Mouse (Mus musculus) embryonic facial prominence, embryonic 10.5 days (tissue): Measurements from ENCODE around the gene Olfr770. TPM values are rescaled to one million over a fixed set of nuclear protein-coding genes. Genes with fewer than 3 reads are reported as not detected.
"Not testable (repeated sequence)": the region's sequence is repeated elsewhere in the genome, so short reads cannot be mapped to it uniquely, and the experiment has no call there.

Source experiments
- DNase-seq: peaks from one replicate; pipeline ENCODE4 v3.0.0-alpha.2; 2017; ENCODE audit warnings: low spot score
- H3K27ac ChIP-seq: fragments of 300-500 bp; sonication (generic); replicated peaks from 2 replicates; pipeline ENCODE4 v1.5.1; 2016; ENCODE audit warnings: mild to moderate bottlenecking
- H3K27me3 ChIP-seq: fragments of 300-500 bp; sonication (generic); replicated peaks from 2 replicates; pipeline ENCODE4 v1.6.1; 2016; ENCODE audit warnings: low read depth, mild to moderate bottlenecking; ENCODE audit not compliant: poor library complexity, severe bottlenecking
- H3K36me3 ChIP-seq: fragments of 300-500 bp; sonication (generic); replicated peaks from 2 replicates; pipeline ENCODE4 v1.6.1; 2016; ENCODE audit warnings: mild to moderate bottlenecking, moderate library complexity
- H3K4me1 ChIP-seq: fragments of 300-500 bp; sonication (generic); 2 replicates; pipeline ENCODE4 v1.6.1; 2016
- H3K4me3 ChIP-seq: fragments of 300-500 bp; sonication (generic); 2 replicates; pipeline ENCODE4 v1.5.1; 2016; ENCODE audit warnings: mild to moderate bottlenecking, moderate library complexity
- H3K9me3 ChIP-seq: fragments of 300-500 bp; sonication (generic); 2 replicates; pipeline ENCODE4 v1.6.1; 2016; ENCODE audit warnings: mild to moderate bottlenecking
- WGBS: fragments of 180-500 bp; shearing (Covaris S2); methylation state at CpG from one replicate; pipeline ENCODE4 v1.1.7; 2016; 5-methylcytosine and 5-hydroxymethylcytosine counted together
- polyA plus RNA-seq: library from polyadenylated mRNA; unstranded; fragments of >200 nt; fragmentation: Nextera tagmentation; extraction: Ambion mirVana; gene quantifications from 2 replicates; pipeline ENCODE4 v1.2.1, GENCODE M21; 2016

Gene Olfr770
- not detected in 2 replicates for polyA plus RNA-seq

- WGBS, result 87% methylated on average over 2 of the region's 2 CpGs
- DNase-seq, result no peak
- no peaks in the 10 kb centered on the region for H3K36me3 ChIP-seq
- no peaks in the 10 kb centered on the region for H3K27me3 ChIP-seq
- H3K9me3 ChIP-seq, result no peaks in the 10 kb centered on the region
- no peak within 1 kb of the TSS for H3K27ac ChIP-seq
- no peaks in the 10 kb centered on the region for H3K4me1 ChIP-seq
- H3K4me3 ChIP-seq, result no peak within 1 kb of the TSS
Measured at GRCm38 (mm10) chr10:129138898-129139297, at the start of gene Olfr770. TSS of gene Olfr770 (minus strand) at chr10:129138998.

GRCm38 (mm10) chr10:129187319-129187718 is 48.5 kb upstream of the Olfr770 start, which contains the start of gene Olfr773:
TSS of gene Olfr773 (minus strand) at chr10:129187419.
- H3K4me3 ChIP-seq, H3K36me3 ChIP-seq, H3K27ac ChIP-seq, H3K9me3 ChIP-seq, H3K4me1 ChIP-seq, H3K27me3 ChIP-seq, DNase-seq: not testable (repeated sequence)

GRCm38 (mm10) chr10:129177821-129178220 is 39.0 kb upstream of the Olfr770 start, which contains the start of gene Olfr772:
TSS of gene Olfr772 (minus strand) at chr10:129177921.
- not testable (repeated sequence) for H3K4me3 ChIP-seq, H3K27me3 ChIP-seq, H3K9me3 ChIP-seq, H3K27ac ChIP-seq, H3K4me1 ChIP-seq, DNase-seq, H3K36me3 ChIP-seq
- WGBS, result 84% methylated on average over 4 of the region's 4 CpGs

- Histone ChIP-seq H3K27ac (no peak within 1 kb of the TSS), H3K27me3 (no peaks in the 10 kb centered on the region), H3K4me1 (no peaks in the 10 kb centered on the region), H3K36me3 (no peaks in the 10 kb centered on the region), H3K9me3 (no peaks in the 10 kb centered on the region), H3K4me3 (no peak within 1 kb of the TSS)
- no peak for DNase-seq
- WGBS, result 91% methylated on average over 1 of the region's 1 CpGs
Measured at GRCm38 (mm10) chr10:129164651-129165050, 25.9 kb upstream of the Olfr770 start, which contains the start of gene Olfr771. TSS of gene Olfr771 (minus strand) at chr10:129164751.

- H3K36me3 ChIP-seq, result no peaks in the 10 kb centered on the region
- DNase-seq, result no peak
- no peak within 1 kb of the TSS for H3K27ac ChIP-seq
- H3K4me3 ChIP-seq, result no peak within 1 kb of the TSS
- no peaks in the 10 kb centered on the region for H3K4me1 ChIP-seq
- 85% methylated on average over 2 of the region's 2 CpGs for WGBS
- H3K9me3 ChIP-seq, result no peaks in the 10 kb centered on the region
- no peaks in the 10 kb centered on the region for H3K27me3 ChIP-seq
Measured at GRCm38 (mm10) chr10:129117761-129118160, 21.0 kb downstream of the Olfr770 start, which contains the start of gene Olfr769. TSS of gene Olfr769 (minus strand) at chr10:129117861.

- H3K4me3 ChIP-seq, result no peak overlapping the region
- 93% methylated on average over 3 of the region's 3 CpGs for WGBS
Measured at GRCm38 (mm10) chr10:129115146-129115545, 23.7 kb downstream of the Olfr770 start.

GRCm38 (mm10) chr10:129101231-129101630 is 37.6 kb downstream of the Olfr770 start:
- Histone ChIP-seq H3K27ac (no peak overlapping the region), H3K4me1 (no peaks in the 10 kb centered on the region), H3K27me3 (no peaks in the 10 kb centered on the region), H3K9me3 (no peaks in the 10 kb centered on the region), H3K4me3 (no peak overlapping the region), H3K36me3 (no peaks in the 10 kb centered on the region)
- 29% methylated on average over 3 of the region's 3 CpGs for WGBS
- no peak for DNase-seq

More at GRCm38 (mm10) chr10:129115146-129115545, 23.7 kb downstream of the Olfr770 start:
- Histone ChIP-seq H3K4me1 (no peaks in the 10 kb centered on the region), H3K27ac (no peak overlapping the region), H3K36me3 (no peaks in the 10 kb centered on the region), H3K9me3 (no peaks in the 10 kb centered on the region), H3K27me3 (no peaks in the 10 kb centered on the region)
- DNase-seq, result no peak

GRCm38 (mm10) chr10:129099275-129099674 is 39.5 kb downstream of the Olfr770 start, which contains the start of gene Olfr768:
TSS of gene Olfr768 (minus strand) at chr10:129099375.
- H3K36me3 ChIP-seq, result no peaks in the 10 kb centered on the region
- 85% methylated on average over 1 of the region's 1 CpGs for WGBS

GRCm38 (mm10) chr10:129082810-129083209 is 56.0 kb downstream of the Olfr770 start, which contains the start of gene Olfr767:
TSS of gene Olfr767 (minus strand) at chr10:129082910.
- not testable (repeated sequence) for H3K4me3 ChIP-seq, H3K27ac ChIP-seq, H3K36me3 ChIP-seq, DNase-seq, H3K27me3 ChIP-seq, H3K9me3 ChIP-seq, H3K4me1 ChIP-seq

More at GRCm38 (mm10) chr10:129099275-129099674, 39.5 kb downstream of the Olfr770 start, which contains the start of gene Olfr768:
- Histone ChIP-seq H3K4me3 (no peak within 1 kb of the TSS), H3K4me1 (no peaks in the 10 kb centered on the region), H3K27ac (no peak within 1 kb of the TSS), H3K9me3 (no peaks in the 10 kb centered on the region), H3K27me3 (no peaks in the 10 kb centered on the region)
- no peak for DNase-seq

Other genes starting within 250 kb of the Olfr770 start
- 11.8 and 12.0 TPM in 2 replicates for gene Gdf11, start 247.3 kb downstream of the Olfr770 start, polyA plus RNA-seq
- gene Cd63, start 238.0 kb downstream of the Olfr770 start, polyA plus RNA-seq, result 274 and 319 TPM in 2 replicates
- gene Rdh5, start 216.1 kb downstream of the Olfr770 start, polyA plus RNA-seq, result 11.2 and 11.9 TPM in 2 replicates
- 185 and 186 TPM in 2 replicates for gene Bloc1s1, start 215.0 kb downstream of the Olfr770 start, polyA plus RNA-seq
- 1.8 and 2.7 TPM in 2 replicates for gene Itga7, start 205.2 kb downstream of the Olfr770 start, polyA plus RNA-seq
- gene Mettl7b, start 178.0 kb downstream of the Olfr770 start, polyA plus RNA-seq, result not detected in 2 replicates
- not detected in 2 replicates for gene Olfr9, start 149.6 kb downstream of the Olfr770 start, polyA plus RNA-seq
- not detected in 2 replicates for gene Olfr763, start 128.2 kb downstream of the Olfr770 start, polyA plus RNA-seq
- not detected in 2 replicates for gene Olfr764-ps1, start 99.1 kb downstream of the Olfr770 start, polyA plus RNA-seq
- gene Olfr765, start 89.0 kb downstream of the Olfr770 start, polyA plus RNA-seq, result not detected in 2 replicates
- not detected in 2 replicates for gene Olfr766-ps1, start 70.0 kb downstream of the Olfr770 start, polyA plus RNA-seq
- gene Olfr767, start 56.1 kb downstream of the Olfr770 start, polyA plus RNA-seq, result not detected in 2 replicates
- not detected in 2 replicates for gene Olfr768, start 39.6 kb downstream of the Olfr770 start, polyA plus RNA-seq
- not detected in 2 replicates for gene Olfr769, start 21.1 kb downstream of the Olfr770 start, polyA plus RNA-seq
- not detected in 2 replicates for gene Olfr771, start 25.8 kb upstream of the Olfr770 start, polyA plus RNA-seq
- gene Olfr772, start 38.9 kb upstream of the Olfr770 start, polyA plus RNA-seq, result not detected in 2 replicates
- gene Olfr773, start 48.4 kb upstream of the Olfr770 start, polyA plus RNA-seq, result not detected in 2 replicates
- gene Olfr774, start 97.2 kb upstream of the Olfr770 start, polyA plus RNA-seq, result not detected in 2 replicates
- not detected in 2 replicates for gene Olfr775, start 109.4 kb upstream of the Olfr770 start, polyA plus RNA-seq
- gene Olfr776, start 120.1 kb upstream of the Olfr770 start, polyA plus RNA-seq, result not detected in 2 replicates
- not detected in 2 replicates for gene Olfr777, start 132.5 kb upstream of the Olfr770 start, polyA plus RNA-seq
- not detected in 2 replicates for gene Olfr780, start 179.1 kb upstream of the Olfr770 start, polyA plus RNA-seq
- not detected in 2 replicates for gene Olfr781, start 189.9 kb upstream of the Olfr770 start, polyA plus RNA-seq
- not detected in 2 replicates for gene Olfr782, start 209.9 kb upstream of the Olfr770 start, polyA plus RNA-seq
- 0.05 and 0.06 TPM in 2 replicates for gene Olfr784, start 245.1 kb upstream of the Olfr770 start, polyA plus RNA-seq